Mouse (Mus musculus) left cerebral cortex, adult 6 months (tissue): Measurements from ENCODE around the gene Glt8d1. TPM values are rescaled to one million over a fixed set of nuclear protein-coding genes. Genes with fewer than 3 reads are reported as not detected.

ENCODE experiments used
- long read RNA-seq, 2 experiments: library from polyadenylated mRNA; unstranded; transcript quantifications; one replicate each; pipeline ENCODE4 v2.0.0; 2019 to 2020
- polyA plus RNA-seq: library from polyadenylated mRNA; unstranded; fragments of <200 nt; fragmentation: Nextera tagmentation; gene quantifications from 2 replicates; pipeline ENCODE4 v1.2.3, GENCODE M21; 2021

Gene Glt8d1
- 16.3 and 21.3 TPM in 2 replicates for polyA plus RNA-seq
- long read RNA-seq, experiment 1, transcript Glt8d1-201 (10 exons, 2,018 nt): minor isoform, 8 of 51 reads
- long read RNA-seq, experiment 1, transcript Glt8d1-202 (10 exons, 1,498 nt): major isoform, 15 of 51 reads
- long read RNA-seq, experiment 1, partial matches to known transcripts: 7 of 51 reads
- long read RNA-seq, experiment 1, other reads (novel, unspliced or antisense): 20 of 51 reads
- long read RNA-seq, experiment 2, partial matches to known transcripts: 2 of 12 reads
- long read RNA-seq, experiment 2, other reads (novel, unspliced or antisense): 3 of 12 reads

GRCm38 (mm10) chr14:31001307-31002205 is at the start of gene Glt8d1, which contains the start of gene Spcs1:
Gene Glt8d1 (plus strand): TSS chr14:31001400.
Gene Spcs1 (minus strand): TSS chr14:31001672.

GRCm38 (mm10) chr14:31018860-31019291 is 17.7 kb downstream of the Glt8d1 start, which contains the start of the genes Pbrm1 and Gnl3:
Gene Pbrm1 (plus strand): TSS chr14:31019138.
Gene Gnl3 (minus strand): TSS chr14:31019152.

Other genes starting within 250 kb of the Glt8d1 start
- gene Tmem110, start 175.8 kb upstream of the Glt8d1 start, polyA plus RNA-seq: 3.0 and 12.7 TPM in 2 replicates
- 1.7 and 2.2 TPM in 2 replicates for gene Mustn1, start 122.2 kb upstream of the Glt8d1 start, polyA plus RNA-seq
- not detected in 2 replicates for gene Itih4, start 114.9 kb upstream of the Glt8d1 start, polyA plus RNA-seq
- 10.8 and 23.2 TPM in 2 replicates for gene Itih3, start 77.6 kb upstream of the Glt8d1 start, polyA plus RNA-seq
- gene Itih1, start 58.1 kb upstream of the Glt8d1 start, polyA plus RNA-seq: not detected in 2 replicates
- 6.7 and 7.2 TPM in 2 replicates for gene Nek4, start 50.0 kb upstream of the Glt8d1 start, polyA plus RNA-seq
- 514 and 571 TPM in 2 replicates for gene Spcs1, start 272 bp downstream of the Glt8d1 start, polyA plus RNA-seq
- 8.6 and 18.1 TPM in 2 replicates for gene Pbrm1, start 17.7 kb downstream of the Glt8d1 start, polyA plus RNA-seq
- 13.2 and 15.2 TPM in 2 replicates for gene Gnl3, start 17.8 kb downstream of the Glt8d1 start, polyA plus RNA-seq
- 129 and 147 TPM in 2 replicates for gene Smim4, start 127.6 kb downstream of the Glt8d1 start, polyA plus RNA-seq
- gene Nt5dc2, start 129.7 kb downstream of the Glt8d1 start, polyA plus RNA-seq: 5.2 and 7.7 TPM in 2 replicates
- 7.3 and 8.7 TPM in 2 replicates for gene Stab1, start 167.2 kb downstream of the Glt8d1 start, polyA plus RNA-seq
- 65.8 and 69.3 TPM in 2 replicates for gene Tnnc1, start 206.9 kb downstream of the Glt8d1 start, polyA plus RNA-seq
- 114 and 135 TPM in 2 replicates for gene Nisch, start 215.5 kb downstream of the Glt8d1 start, polyA plus RNA-seq
- 0.05 and 0.06 TPM in 2 replicates for gene Sema3g, start 216.5 kb downstream of the Glt8d1 start, polyA plus RNA-seq
- 3.6 and 3.7 TPM in 2 replicates for gene Phf7, start 249.9 kb downstream of the Glt8d1 start, polyA plus RNA-seq